Mouse (Mus musculus) G1E (cell line): ENCODE results near the gene Tpt1.

Experiments
- CTCF ChIP-seq: IDR thresholded peaks from 2 replicates; pipeline ENCODE4 v1.5.1; 2012; ENCODE audit warnings: low read depth, low read length, inconsistent platforms, mixed read lengths
- GATA1 ChIP-seq: IDR thresholded peaks from 2 replicates; pipeline ENCODE4 v1.6.1; 2012; ENCODE audit warnings: borderline replicate concordance, low read length, inconsistent platforms, mixed read lengths
- GATA2 ChIP-seq: IDR thresholded peaks from 2 replicates; pipeline ENCODE4 v1.6.1; 2012; ENCODE audit warnings: low read depth, low read length, inconsistent platforms, borderline replicate concordance
- POLR2AphosphoS5 ChIP-seq: IDR thresholded peaks from 2 replicates; pipeline ENCODE4 v1.6.1; 2012; ENCODE audit warnings: low read depth, low read length, inconsistent platforms; ENCODE audit not compliant: insufficient replicate concordance
- TAL1 ChIP-seq: conservative IDR thresholded peaks from 2 replicates; pipeline ENCODE4 v1.6.1; 2012; ENCODE audit warnings: low read depth, low read length, inconsistent platforms, mixed read lengths

- TF ChIP-seq CTCF = no peak
- TF ChIP-seq TAL1 = no peak
- no peak for TF ChIP-seq POLR2AphosphoS5
- TF ChIP-seq GATA1 = no peak
- TF ChIP-seq GATA2 = no peak
Measured at GRCm38 (mm10) chr14:75834739-75835381, 10.0 kb upstream of the Tpt1 start.
